In genomic region chr6:94107401-94108107, GRCm38 (mm10) we compare ENCODE assay signal across 19 mouse cellular contexts.
A peak's percentile ranks its signal among the peaks of the same experiment; 100 is the strongest.
DNase-seq lines count a peak whose midpoint lies in the region; ATAC-seq and TF ChIP-seq lines count a peak whose summit lies in the region.
"Had no signal": no experiment of that assay in that cellular context is flagged by ENCODE, and none has a peak within 500 bp of the region (broad histone marks: within the 10 kb centered on the region; RNA-seq: fewer than 3 reads in every experiment).

No protein-coding gene starts in this region.

- H3K36me3 ChIP-seq in midbrain, embryonic 14.5 days (ENCODE audit: control insufficient read depth, insufficient read depth, low read length), result no peaks in the 10 kb centered on the region
- H3K36me3 ChIP-seq in midbrain, postnatal 0 days (ENCODE audit: insufficient read depth, low read length), result no peaks in the 10 kb centered on the region
- no peaks in the 10 kb centered on the region for H3K36me3 ChIP-seq in myocyte (ENCODE audit: control insufficient read depth, insufficient read depth)
- H3K36me3 ChIP-seq: heart, embryonic 12.5 days; midbrain, embryonic 10.5 days had no signal

- TF ChIP-seq POLR2A in myocyte (IDR thresholded peaks at IDR 0.05; ENCODE audit: insufficient read length, low read depth), result no peak

- no peaks in the 10 kb centered on the region for H3K4me1 ChIP-seq in midbrain, embryonic 14.5 days (ENCODE audit: control insufficient read depth, insufficient read depth, low read length)
- no peaks in the 10 kb centered on the region for H3K4me1 ChIP-seq in midbrain, postnatal 0 days (ENCODE audit: insufficient read depth, low read length)

- H3K4me3 ChIP-seq in midbrain, embryonic 14.5 days (replicated peaks; ENCODE audit: low read depth, low read length), result no peak overlapping the region
- H3K4me3 ChIP-seq in midbrain, postnatal 0 days (ENCODE audit: low read depth, low read length), result no peak overlapping the region
- H3K4me3 ChIP-seq in myocyte, result no peak overlapping the region
- H3K4me3 ChIP-seq: erythroblast, embryonic 14.5 days; heart, embryonic 12.5 days; left cerebral cortex, adult 2 months; midbrain, embryonic 10.5 days had no signal

- H3K27ac ChIP-seq in midbrain, embryonic 14.5 days (replicated peaks; ENCODE audit: low read depth, low read length), result no peak overlapping the region
- H3K27ac ChIP-seq in midbrain, postnatal 0 days (ENCODE audit: low read depth, low read length), result no peak overlapping the region
- H3K27ac ChIP-seq: left cerebral cortex, adult 2 months; liver, embryonic 14.5 days; midbrain, embryonic 10.5 days had no signal

- intact Hi-C loops in heart, postnatal 10 days (cut with DNase I), result no loop called here

- H3K27me3 ChIP-seq in midbrain, embryonic 14.5 days (ENCODE audit: control insufficient read depth, insufficient read depth, low read length), result no peaks in the 10 kb centered on the region
- no peaks in the 10 kb centered on the region for H3K27me3 ChIP-seq in midbrain, postnatal 0 days (ENCODE audit: insufficient read depth, low read length)
- H3K27me3 ChIP-seq in myocyte (ENCODE audit: control insufficient read depth, insufficient read depth, insufficient read length), result no peaks in the 10 kb centered on the region
- H3K27me3 ChIP-seq: heart, embryonic 12.5 days had no signal

- H3ac ChIP-seq in myocyte (ENCODE audit: control insufficient read depth, insufficient read length), result no peak overlapping the region

- no peaks in the 10 kb centered on the region for H3K79me2 ChIP-seq in myocyte (ENCODE audit: control insufficient read depth, insufficient read depth)

- no peak overlapping the region for H3K4me2 ChIP-seq in midbrain, embryonic 14.5 days (ENCODE audit: low read length)
- no peak overlapping the region for H3K4me2 ChIP-seq in midbrain, postnatal 0 days (ENCODE audit: low read depth, low read length, poor library complexity, severe bottlenecking)
- H3K4me2 ChIP-seq in myocyte (ENCODE audit: low read depth), result peak overlapping the region; percentile 56
- H3K4me2 ChIP-seq: heart, embryonic 12.5 days had no signal

- no peak overlapping the region for H3K9ac ChIP-seq in midbrain, embryonic 14.5 days (replicated peaks; ENCODE audit: low read length)
- no peak overlapping the region for H3K9ac ChIP-seq in midbrain, postnatal 0 days (replicated peaks; ENCODE audit: low read length, poor library complexity, severe bottlenecking)
- H3K9ac ChIP-seq: heart, embryonic 12.5 days; liver, embryonic 14.5 days had no signal

- 81% methylated on average over 11 of the region's 11 CpGs for WGBS in midbrain, embryonic 14.5 days
- 74% methylated on average over 11 of the region's 11 CpGs for WGBS in midbrain, postnatal 0 days

- no peaks in the 10 kb centered on the region for H3K9me3 ChIP-seq in midbrain, embryonic 14.5 days (ENCODE audit: control insufficient read depth, low read length)
- no peaks in the 10 kb centered on the region for H3K9me3 ChIP-seq in midbrain, postnatal 0 days (ENCODE audit: low read length)
- H3K9me3 ChIP-seq: heart, embryonic 12.5 days; midbrain, embryonic 10.5 days had no signal

- peak; percentile 82 for DNase-seq in heart, adult 11 months
- DNase-seq in heart, postnatal 10 days, result no peak
- peak; percentile 19 for DNase-seq in midbrain, embryonic 14.5 days
- DNase-seq in midbrain, postnatal 0 days (ENCODE audit: low spot score), result no peak
- peak; percentile 50 for DNase-seq in fibroblast of lung, adult 2 months (ENCODE audit: low read depth)
- no peak for DNase-seq in adrenal gland, adult 8-10 months
- no peak for DNase-seq in spleen, postnatal 14 days (ENCODE audit: low spot score in 2 of 2)
- DNase-seq: cerebellum, adult 9-10 months; embryo, embryonic 11 days; right cerebral cortex, postnatal 14 days; thymus, adult 2 months had no signal

- no peak for TF ChIP-seq CTCF in midbrain, postnatal 0 days (IDR thresholded peaks at IDR 0.05)

- ATAC-seq in midbrain, embryonic 14.5 days (ENCODE audit: low FRiP score, low TSS enrichment), result no peak
- ATAC-seq in midbrain, postnatal 0 days (ENCODE audit: low FRiP score), result no peak
- ATAC-seq: activated CD4-positive, CD25-positive, alpha-beta regulatory T cell, adult 4 months; CD4-positive, CD25-positive, alpha-beta regulatory T cell, adult 4 months had no signal

TF ChIP-seq in myocyte, 11 proteins besides CTCF, POLR2A, EP300 and RAD21:
- 0 out of 2 replicates have a peak, but pooled peaks have one; percentile 43 for TF ChIP-seq CEBPB (IDR thresholded peaks at IDR 0.05; ENCODE audit: insufficient read depth, poor library complexity, severe bottlenecking)
- TF ChIP-seq TCF3 (IDR thresholded peaks at IDR 0.05; ENCODE audit: insufficient read length, low read depth), result no peak

Comparison
In these comparisons a context has a peak if more than half of its experiments do, and no peak if none do; other contexts are left out.
1. DNase-seq: peak in heart, adult 11 months (single experiment), midbrain, embryonic 14.5 days (single experiment) and fibroblast of lung, adult 2 months (single experiment); none in heart, postnatal 10 days (0 of 2), midbrain, postnatal 0 days (single experiment), adrenal gland, adult 8-10 months (single experiment) and spleen, postnatal 14 days (0 of 2).